Mouse (Mus musculus) gastrocnemius, adult 2 months (tissue): ENCODE measurements at regions not wholly inside any gene's neighbourhood (a gene's known extent, or its start where the extent isn't known, plus 50 kb on each side); places are given as distances from the start of the nearest gene placed in this dataset.

Source experiments
- DNase-seq: peaks from one replicate; pipeline ENCODE4 v3.0.0; 2022
- H3K27ac ChIP-seq: fragments of 200-600 bp; 2 replicates; pipeline ENCODE4 v1.8.1; 2022; ENCODE audit warnings: mild to moderate bottlenecking
- H3K4me3 ChIP-seq: fragments of 200-600 bp; 2 replicates; pipeline ENCODE4 v1.8.1; 2022; ENCODE audit warnings: mild to moderate bottlenecking, moderate library complexity
- CTCF ChIP-seq: fragments of 200-600 bp; IDR thresholded peaks from 2 replicates; pipeline ENCODE4 v1.8.1; 2022; ENCODE audit warnings: antibody characterized with exemption, mild to moderate bottlenecking, moderate library complexity
- intact Hi-C: fragments of 180-260 bp; cut with DNase I; formaldehyde crosslinking; loops from one replicate; pipeline ENCODE4 v1.15.1; 2025

DNA sequence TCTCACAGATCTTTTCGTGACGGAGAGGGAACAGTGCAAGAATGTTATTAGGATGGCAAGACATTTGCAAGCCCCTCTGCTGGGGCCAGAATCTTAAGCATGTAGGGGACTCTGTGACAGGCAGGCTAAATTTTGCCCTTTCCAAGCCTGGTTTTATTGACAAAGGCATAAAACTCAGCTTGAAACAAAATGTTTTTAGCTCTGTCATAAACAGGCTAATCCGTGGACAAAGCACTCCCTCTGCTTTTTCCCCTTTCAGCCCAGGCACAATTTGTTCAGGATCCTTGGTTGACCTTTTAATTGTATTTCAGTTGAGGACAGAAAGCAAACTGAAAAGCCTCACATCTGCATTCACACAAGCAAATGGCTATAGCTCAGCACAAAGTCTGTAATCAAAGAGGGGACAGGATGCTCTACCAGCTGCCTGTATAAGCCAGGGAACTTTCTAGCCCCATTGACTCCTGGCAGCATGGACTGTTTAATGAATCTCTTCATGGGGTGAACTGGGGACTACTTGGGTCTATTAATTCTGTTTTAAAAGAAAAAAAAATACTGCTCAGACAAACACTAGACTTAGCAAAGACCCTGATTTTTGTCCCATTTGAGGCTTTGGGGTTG, 320.0 kb downstream of the 4930474N05Rik start:
- no peak for DNase-seq
- TF ChIP-seq CTCF = no peak
- intact Hi-C loops = no loop called here
- Histone ChIP-seq H3K27ac (no peak overlapping the region), H3K4me3 (no peak overlapping the region)

DNA sequence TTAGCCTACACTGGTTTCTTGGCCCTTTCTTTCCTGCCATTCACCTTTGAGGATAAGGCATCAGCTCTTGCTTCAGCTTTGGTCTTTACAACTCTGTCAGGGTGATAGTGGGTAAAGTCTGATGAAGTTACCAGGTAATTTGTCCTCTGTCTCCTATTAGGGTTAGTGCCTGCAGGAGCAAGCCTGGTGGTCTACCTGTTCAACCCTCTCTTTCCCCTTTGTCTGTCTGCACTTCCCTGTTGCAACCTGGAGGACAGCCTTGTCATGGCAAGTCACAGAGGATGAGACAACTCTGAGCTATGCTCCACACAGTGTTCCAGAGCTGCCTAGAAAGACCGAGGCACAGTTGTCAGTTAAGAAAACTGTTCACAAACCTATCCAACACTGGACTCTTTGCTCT, 319.5 kb downstream of the 4930474N05Rik start:
- DNase-seq = no peak
- no peak for TF ChIP-seq CTCF
- Histone ChIP-seq H3K4me3 (no peak overlapping the region), H3K27ac (no peak overlapping the region)
- intact Hi-C loops = no loop called here
